Mouse (Mus musculus): ENCODE measurements at regions not wholly inside any gene's neighbourhood (a gene's known extent, or its start where the extent isn't known, plus 50 kb on each side); places are given as distances from the start of the nearest gene placed in this dataset.

GRCm38 (mm10) chr6:51641965-51642364, 118.3 kb downstream of the Snx10 start:
- TF ChIP-seq CTCF (IDR thresholded peaks at IDR 0.05): no peak
- CTCF ChIA-PET: no interaction called here
- in situ Hi-C loops (cut with MboI; ENCODE audit: low pct_unique_long_range_greater_than_20kb): no loop called here
- H3K27me3 ChIP-seq: no peaks in the 10 kb centered on the region
- POLR2A ChIA-PET: no interaction called here
- DNase-seq (ENCODE audit: low read depth, low spot score) (peak; percentile 4), ATAC-seq (no peak)

- in situ Hi-C loops (cut with MboI; ENCODE audit: low pct_unique_long_range_greater_than_20kb): no loop called here
- ChIA-PET CTCF (interaction anchor here (1.1 kb wide), 1 partner anchor 39 kb away, joined by 3 read pairs; no protein-coding TSS in a partner anchor), POLR2A (interaction anchor here (0.7 to 0.9 kb wide), 2 partner anchors 10 to 1753 kb away, joined by 4 to 6 read pairs; no protein-coding TSS in a partner anchor)
- TF ChIP-seq CTCF (IDR thresholded peaks at IDR 0.05): no peak
- ATAC-seq: no peak
- no peak for DNase-seq (ENCODE audit: low read depth, low spot score)
- no peaks in the 10 kb centered on the region for H3K27me3 ChIP-seq
These were observed 125.1 kb downstream of the Snx10 start for GRCm38 (mm10) chr6:51648813-51649212.

GRCm38 (mm10) chr6:51653753-51654152, 130.1 kb downstream of the Snx10 start:
- ATAC-seq (no peak), DNase-seq (ENCODE audit: low read depth, low spot score) (no peak)
- TF ChIP-seq CTCF (IDR thresholded peaks at IDR 0.05): no peak
- in situ Hi-C loops (cut with MboI; ENCODE audit: low pct_unique_long_range_greater_than_20kb): no loop called here
- CTCF ChIA-PET: interaction anchor here (1.0 kb wide), 1 partner anchor 42 kb away, joined by 3 read pairs; no protein-coding TSS in a partner anchor
- peaks cover 4% of the 10 kb centered on the region for H3K27me3 ChIP-seq
- POLR2A ChIA-PET: no interaction called here

- TF ChIP-seq CTCF (IDR thresholded peaks at IDR 0.05): no peak
- ATAC-seq (no peak), DNase-seq (ENCODE audit: low read depth, low spot score) (no peak)
- peaks cover 4% of the 10 kb centered on the region for H3K27me3 ChIP-seq
- in situ Hi-C loops (cut with MboI; ENCODE audit: low pct_unique_long_range_greater_than_20kb): no loop called here
- POLR2A ChIA-PET: no interaction called here
- CTCF ChIA-PET: interaction anchor here (1.2 to 1.3 kb wide), 2 partner anchors 11 to 55 kb away, joined by 3 read pairs; no protein-coding TSS in a partner anchor
These were observed 131.3 kb downstream of the Snx10 start for GRCm38 (mm10) chr6:51654991-51655390.

- ChIA-PET POLR2A (no interaction called here), CTCF (interaction anchor here (1.2 kb wide), 1 partner anchor 54 kb away, joined by 3 read pairs; no protein-coding TSS in a partner anchor)
- H3K27me3 ChIP-seq: peaks cover 4% of the 10 kb centered on the region
- ATAC-seq (no peak), DNase-seq (ENCODE audit: low read depth, low spot score) (no peak)
- in situ Hi-C loops (cut with MboI; ENCODE audit: low pct_unique_long_range_greater_than_20kb): no loop called here
- TF ChIP-seq CTCF (IDR thresholded peaks at IDR 0.05): no peak
These were observed 132.4 kb downstream of the Snx10 start for GRCm38 (mm10) chr6:51656078-51656477.

GRCm38 (mm10) chr6:51656883-51657640, 133.4 kb downstream of the Snx10 start:
- no peak for TF ChIP-seq CTCF (IDR thresholded peaks at IDR 0.05)
- no peak for ATAC-seq
- in situ Hi-C loops (cut with MboI; ENCODE audit: low pct_unique_long_range_greater_than_20kb): no loop called here
- CTCF ChIA-PET: no interaction called here
- H3K27me3 ChIP-seq: peaks cover 4% of the 10 kb centered on the region
- no peak for DNase-seq (ENCODE audit: low read depth, low spot score)
- POLR2A ChIA-PET: no interaction called here

GRCm38 (mm10) chr6:51658360-51658759, 134.7 kb downstream of the Snx10 start:
- peaks cover 4% of the 10 kb centered on the region for H3K27me3 ChIP-seq
- POLR2A ChIA-PET: interaction anchor here (0.6 kb wide), 1 partner anchor 10 kb away, joined by 6 read pairs; no protein-coding TSS in a partner anchor
- DNase-seq (ENCODE audit: low read depth, low spot score) (no peak), ATAC-seq (no peak)
- CTCF ChIA-PET: no interaction called here
- TF ChIP-seq CTCF (IDR thresholded peaks at IDR 0.05): no peak
- in situ Hi-C loops (cut with MboI; ENCODE audit: low pct_unique_long_range_greater_than_20kb): no loop called here

- ATAC-seq (no peak), DNase-seq (ENCODE audit: low read depth, low spot score) (no peak)
- POLR2A ChIA-PET: interaction anchor here (1.5 kb wide), 1 partner anchor 13 kb away, joined by 3 read pairs; no protein-coding TSS in a partner anchor
- no peaks in the 10 kb centered on the region for H3K27me3 ChIP-seq
- no peak for TF ChIP-seq CTCF (IDR thresholded peaks at IDR 0.05)
- in situ Hi-C loops (cut with MboI; ENCODE audit: low pct_unique_long_range_greater_than_20kb): no loop called here
- CTCF ChIA-PET: no interaction called here
These were observed 139.5 kb downstream of the Snx10 start for GRCm38 (mm10) chr6:51663178-51663577.

GRCm38 (mm10) chr6:51664049-51664448, 140.3 kb downstream of the Snx10 start:
- no peaks in the 10 kb centered on the region for H3K27me3 ChIP-seq
- ChIA-PET POLR2A (interaction anchor here (1.5 kb wide), 1 partner anchor 12 kb away, joined by 3 read pairs; no protein-coding TSS in a partner anchor), CTCF (no interaction called here)
- no peak for TF ChIP-seq CTCF (IDR thresholded peaks at IDR 0.05)
- DNase-seq (ENCODE audit: low read depth, low spot score) (no peak), ATAC-seq (no peak)
- in situ Hi-C loops (cut with MboI; ENCODE audit: low pct_unique_long_range_greater_than_20kb): no loop called here

GRCm38 (mm10) chr6:51667022-51667421, 143.3 kb downstream of the Snx10 start:
- DNase-seq (ENCODE audit: low read depth, low spot score) (no peak), ATAC-seq (no peak)
- no peaks in the 10 kb centered on the region for H3K27me3 ChIP-seq
- TF ChIP-seq CTCF (IDR thresholded peaks at IDR 0.05): no peak
- in situ Hi-C loops (cut with MboI; ENCODE audit: low pct_unique_long_range_greater_than_20kb): no loop called here
- POLR2A ChIA-PET: no interaction called here
- CTCF ChIA-PET: no interaction called here

GRCm38 (mm10) chr6:51675342-51675945, 151.7 kb downstream of the Snx10 start:
- ChIA-PET POLR2A (interaction anchor here (1.6 kb wide), 1 partner anchor 12 kb away, joined by 3 read pairs; no protein-coding TSS in a partner anchor), CTCF (no interaction called here)
- DNase-seq (ENCODE audit: low read depth, low spot score) (no peak), ATAC-seq (no peak)
- H3K27me3 ChIP-seq: no peaks in the 10 kb centered on the region
- TF ChIP-seq CTCF (IDR thresholded peaks at IDR 0.05): no peak
- in situ Hi-C loops (cut with MboI; ENCODE audit: low pct_unique_long_range_greater_than_20kb): no loop called here

Data from Patski (cell line).